Mouse (Mus musculus): ENCODE results near the gene Relt.

Gene Relt

GRCm38 (mm10) chr7:100862828-100863638, at the start of gene Relt:
TSS of gene Relt (minus strand) at chr7:100863446.
- peak; percentile 98 for DNase-seq (ENCODE audit: low spot score)

- DNase-seq (ENCODE audit: low spot score): no peak
Measured at GRCm38 (mm10) chr7:100911791-100912190, 48.5 kb upstream of the Relt start.

GRCm38 (mm10) chr7:100911246-100911770, 48.1 kb upstream of the Relt start:
- peak; percentile 88 for DNase-seq (ENCODE audit: low spot score)

GRCm38 (mm10) chr7:100908567-100908966, 45.3 kb upstream of the Relt start:
- DNase-seq (ENCODE audit: low spot score): no peak

- DNase-seq (ENCODE audit: low spot score): no peak
Measured at GRCm38 (mm10) chr7:100908061-100908460, 44.8 kb upstream of the Relt start.

GRCm38 (mm10) chr7:100907231-100907630, 44.0 kb upstream of the Relt start:
- DNase-seq (ENCODE audit: low spot score): peak; percentile 89

- DNase-seq (ENCODE audit: low spot score): no peak
Measured at GRCm38 (mm10) chr7:100906029-100906789, 43.0 kb upstream of the Relt start.

- no peak for DNase-seq (ENCODE audit: low spot score)
Measured at GRCm38 (mm10) chr7:100905037-100905436, 41.8 kb upstream of the Relt start.

GRCm38 (mm10) chr7:100904612-100905011, 41.4 kb upstream of the Relt start:
- no peak for DNase-seq (ENCODE audit: low spot score)

GRCm38 (mm10) chr7:100902451-100903137, 39.3 kb upstream of the Relt start:
- no peak for DNase-seq (ENCODE audit: low spot score)

- DNase-seq (ENCODE audit: low spot score): no peak
Measured at GRCm38 (mm10) chr7:100897828-100898227, 34.6 kb upstream of the Relt start.

- peak; percentile 20 for DNase-seq (ENCODE audit: low spot score)
Measured at GRCm38 (mm10) chr7:100894833-100895226, 31.6 kb upstream of the Relt start.

GRCm38 (mm10) chr7:100894057-100894832, 31.0 kb upstream of the Relt start:
- DNase-seq (ENCODE audit: low spot score): peak; percentile 50

- DNase-seq (ENCODE audit: low spot score): no peak
Measured at GRCm38 (mm10) chr7:100893249-100894056, 30.2 kb upstream of the Relt start.

GRCm38 (mm10) chr7:100886535-100886934, 23.3 kb upstream of the Relt start:
- peak; percentile 76 for DNase-seq (ENCODE audit: low spot score)

- no peak for DNase-seq (ENCODE audit: low spot score)
Measured at GRCm38 (mm10) chr7:100884460-100884859, 21.2 kb upstream of the Relt start.

GRCm38 (mm10) chr7:100881950-100882349, 18.7 kb upstream of the Relt start:
- no peak for DNase-seq (ENCODE audit: low spot score)

GRCm38 (mm10) chr7:100881531-100881930, 18.3 kb upstream of the Relt start:
- DNase-seq (ENCODE audit: low spot score): no peak

GRCm38 (mm10) chr7:100879595-100879994, 16.3 kb upstream of the Relt start:
- peak; percentile 84 for DNase-seq (ENCODE audit: low spot score)

GRCm38 (mm10) chr7:100876771-100877170, 13.5 kb upstream of the Relt start:
- no peak for DNase-seq (ENCODE audit: low spot score)

GRCm38 (mm10) chr7:100876293-100876692, 13.0 kb upstream of the Relt start:
- DNase-seq (ENCODE audit: low spot score): no peak

Data from embryo, embryonic 10.5 days (tissue).